Mouse (Mus musculus) kidney, postnatal 36 days (tissue): Measurements from ENCODE around the gene Adamts17.

Source experiments
- DNase-seq, 2 experiments: peaks; one replicate each; pipeline ENCODE4 v3.0.0; 2021 to 2022; ENCODE audit warnings: mixed read lengths in 2 of 2

The Adamts17 gene

GRCm38 (mm10) chr7:66847299-66847698 is 7.8 kb downstream of the Adamts17 start:
- no peak for DNase-seq

DNA sequence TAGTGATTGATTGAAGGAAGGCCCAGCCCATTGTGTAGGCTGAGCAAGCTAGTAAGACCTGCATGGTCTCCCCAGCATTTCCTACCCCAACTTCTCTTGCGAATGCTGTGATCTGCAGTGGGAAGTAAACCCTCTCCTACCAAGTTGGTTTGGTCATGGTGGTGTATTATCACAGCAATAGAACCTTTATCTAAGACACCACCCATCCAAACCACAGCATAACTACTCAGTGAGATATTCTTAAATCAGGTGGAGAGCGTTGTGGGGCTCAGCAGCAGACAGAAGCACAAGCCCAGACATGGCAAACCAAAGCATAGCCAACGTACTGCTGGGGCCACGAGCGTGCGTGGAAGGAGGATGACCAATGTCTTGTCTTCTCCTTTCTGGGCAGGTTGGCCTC is 9.8 kb downstream of the Adamts17 start:
- no peak for DNase-seq

GRCm38 (mm10) chr7:66852164-66852563 is 12.6 kb downstream of the Adamts17 start:
- peak in 1 of 2 experiments; percentile 8 for DNase-seq

DNA sequence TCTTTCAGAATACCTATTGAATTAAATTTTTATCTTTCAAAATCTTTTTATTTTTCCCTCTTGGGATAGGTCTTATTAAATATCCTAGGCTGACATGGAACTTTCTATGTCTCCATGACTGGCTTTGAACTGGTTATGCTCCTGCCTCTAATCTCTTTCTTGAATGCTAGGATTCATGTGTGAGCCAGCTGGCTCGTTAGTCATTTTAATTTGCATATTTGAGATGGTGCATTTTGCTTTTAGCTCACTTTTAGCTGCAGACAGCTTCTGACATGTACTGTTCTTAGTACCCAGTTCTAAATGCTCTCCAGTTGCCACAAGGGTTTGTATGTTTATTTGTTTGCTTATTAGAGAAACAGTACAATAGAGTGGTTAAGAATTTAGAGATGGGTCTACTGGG is 18.1 kb downstream of the Adamts17 start:
- DNase-seq: no peak

DNA sequence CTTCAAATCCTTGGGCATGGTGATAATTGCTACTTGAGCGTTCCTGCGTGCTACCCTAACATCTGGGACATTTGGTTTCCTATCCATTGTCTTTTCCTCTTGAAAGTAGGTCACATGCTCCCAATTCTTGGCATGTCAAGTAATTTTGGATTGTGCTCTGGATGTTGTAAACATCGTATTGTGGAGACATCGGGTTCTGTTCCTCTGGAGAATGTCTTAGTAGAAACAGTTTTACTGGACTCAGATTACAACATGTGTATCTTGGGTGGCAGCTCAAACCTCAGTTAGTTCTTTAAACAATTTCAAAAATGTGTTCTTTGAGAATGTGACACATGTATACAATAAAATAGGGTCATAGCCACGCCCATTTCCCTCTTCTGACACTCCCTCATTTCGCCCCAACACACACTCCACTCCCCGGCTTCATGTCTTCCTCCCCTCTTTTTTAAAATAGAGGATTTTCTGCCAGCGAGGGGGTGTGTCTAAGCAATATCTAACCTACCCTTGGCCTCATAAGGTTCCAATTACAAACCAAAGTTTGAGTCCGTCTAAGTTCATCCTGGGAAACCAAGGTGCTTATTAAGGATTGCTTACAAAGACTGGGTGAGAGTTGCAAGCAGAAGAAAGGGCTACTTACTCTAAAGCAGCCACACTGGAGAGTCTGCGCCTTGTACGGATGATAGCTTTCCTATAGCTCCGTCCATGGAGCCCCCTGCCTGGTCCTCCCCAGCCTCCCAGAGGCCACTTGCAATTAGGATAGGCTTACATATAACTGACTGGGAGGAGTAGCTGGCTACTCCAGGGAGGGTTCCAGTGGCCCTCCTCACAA is 18.9 kb downstream of the Adamts17 start:
- DNase-seq: no peak

GRCm38 (mm10) chr7:66859220-66859619 is 19.7 kb downstream of the Adamts17 start:
- DNase-seq: no peak

DNA sequence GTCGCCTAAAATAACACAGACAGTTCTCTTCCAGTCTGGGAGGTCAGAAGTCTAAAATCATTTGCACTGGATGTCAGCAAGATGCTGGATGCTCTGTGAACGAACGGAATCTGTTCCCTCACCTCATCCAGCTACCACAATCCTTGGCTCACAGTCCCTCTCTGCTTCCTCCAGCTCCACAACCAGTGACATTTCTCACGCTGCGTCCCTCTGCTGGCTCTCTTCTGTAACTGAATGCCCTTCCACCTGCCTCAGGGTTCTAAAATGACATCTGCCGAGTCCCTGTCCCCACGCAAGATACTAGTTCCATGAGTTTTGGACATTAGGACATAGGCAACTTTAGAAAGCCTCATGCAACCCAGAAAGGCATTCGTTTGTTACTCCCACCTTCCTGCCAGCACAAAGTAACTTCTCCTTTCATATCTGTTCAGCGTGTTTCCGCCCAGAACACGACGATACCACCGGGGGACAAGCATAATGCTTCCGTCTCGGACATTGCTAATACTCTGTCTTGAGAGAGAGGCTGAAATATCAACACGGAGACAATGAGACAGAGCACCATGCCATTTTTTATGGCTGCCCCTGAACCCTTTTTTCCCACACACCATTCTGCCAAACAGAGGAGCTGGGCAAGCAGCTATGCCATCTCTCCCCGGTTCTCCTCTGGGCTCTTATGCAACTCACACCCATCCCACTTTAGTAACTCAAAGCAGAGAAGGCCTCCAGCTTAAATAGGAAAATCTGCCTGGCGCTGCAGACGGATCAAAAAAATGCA is 27.6 kb downstream of the Adamts17 start:
- no peak for DNase-seq

DNA sequence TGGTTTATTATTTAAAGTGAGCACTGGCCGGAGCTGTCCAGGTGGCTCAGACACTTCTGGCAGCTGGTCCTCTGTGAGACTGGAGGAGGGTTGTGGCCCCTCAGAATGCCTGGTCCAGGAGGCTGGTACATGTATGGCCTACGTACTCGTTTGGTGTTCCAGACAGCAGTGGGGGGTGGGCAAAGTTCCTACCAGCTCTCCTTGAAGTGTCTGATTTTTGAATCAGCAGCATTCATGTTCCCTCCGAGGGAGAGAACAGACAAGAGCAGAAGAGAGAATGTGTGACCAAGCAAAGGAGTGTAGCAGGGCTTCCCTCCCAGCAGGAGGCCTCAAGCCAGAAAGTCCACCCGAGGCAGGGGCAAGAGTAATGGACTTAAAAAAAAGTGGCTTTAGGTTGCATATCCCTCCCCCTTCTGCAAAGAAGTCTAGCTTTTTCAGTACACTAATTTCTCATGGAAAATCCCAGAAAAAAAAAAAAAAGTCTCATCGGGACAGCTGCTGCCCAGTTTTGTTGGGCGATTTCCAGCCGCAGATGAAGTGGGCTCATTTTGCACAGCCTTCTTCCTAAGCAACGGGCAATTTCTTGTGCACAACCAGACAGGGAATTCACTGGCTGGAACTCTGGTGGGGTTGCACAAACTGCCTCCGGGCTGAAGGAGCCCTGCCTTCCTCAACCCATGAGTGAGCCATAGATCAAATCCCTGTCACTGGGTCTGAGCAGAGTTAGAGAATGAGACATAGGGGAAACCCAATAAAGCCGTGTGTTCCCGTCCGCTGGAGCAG is 28.4 kb downstream of the Adamts17 start:
- no peak for DNase-seq

- no peak for DNase-seq
These were observed 32.0 kb downstream of the Adamts17 start for GRCm38 (mm10) chr7:66871520-66871919.

GRCm38 (mm10) chr7:66871940-66872511 is 32.5 kb downstream of the Adamts17 start:
- peak in 1 of 2 experiments; percentile 14 for DNase-seq

- DNase-seq: no peak
These were observed 33.7 kb downstream of the Adamts17 start for GRCm38 (mm10) chr7:66873235-66873634.

DNA sequence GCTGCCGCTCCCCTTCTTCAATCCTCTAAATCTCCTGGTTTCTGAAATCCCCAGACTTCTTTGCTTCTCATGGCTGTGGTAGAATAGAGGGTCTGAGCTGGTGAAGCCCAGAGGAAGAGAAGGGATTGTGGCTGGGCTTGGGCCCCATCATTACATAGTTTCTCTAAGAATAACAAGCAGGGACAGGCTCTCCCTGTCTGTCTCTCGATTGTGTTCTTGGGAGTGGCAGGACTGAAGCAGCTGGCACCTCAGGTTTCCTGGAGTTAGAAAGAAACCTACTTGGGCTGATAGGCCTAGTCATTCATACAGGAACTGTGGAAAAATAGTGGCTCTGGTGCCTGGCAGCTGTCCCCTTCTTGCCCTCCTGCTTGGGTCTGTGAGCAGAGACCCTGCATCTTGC is 51.9 kb downstream of the Adamts17 start:
- DNase-seq: no peak

DNA sequence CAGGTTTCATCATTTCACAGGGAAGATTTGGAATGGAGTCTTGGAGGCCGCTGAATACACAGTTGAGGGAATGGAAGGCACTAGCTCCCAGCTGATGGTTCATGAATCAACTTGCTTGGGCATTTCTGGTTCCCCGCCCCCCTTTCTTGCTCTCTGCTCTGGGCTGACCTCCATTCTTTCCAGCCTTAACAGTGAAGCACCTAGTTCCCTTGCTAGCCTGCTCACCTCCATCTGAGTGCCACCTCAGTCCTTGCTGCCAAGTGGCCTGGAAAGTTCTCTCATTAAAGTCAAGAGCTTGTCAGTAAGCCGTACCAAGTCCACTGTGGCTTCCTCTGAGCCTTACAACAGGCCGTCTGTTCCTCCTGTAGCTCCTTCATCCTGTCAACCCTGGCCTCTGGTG is 52.6 kb downstream of the Adamts17 start:
- DNase-seq: no peak

DNA sequence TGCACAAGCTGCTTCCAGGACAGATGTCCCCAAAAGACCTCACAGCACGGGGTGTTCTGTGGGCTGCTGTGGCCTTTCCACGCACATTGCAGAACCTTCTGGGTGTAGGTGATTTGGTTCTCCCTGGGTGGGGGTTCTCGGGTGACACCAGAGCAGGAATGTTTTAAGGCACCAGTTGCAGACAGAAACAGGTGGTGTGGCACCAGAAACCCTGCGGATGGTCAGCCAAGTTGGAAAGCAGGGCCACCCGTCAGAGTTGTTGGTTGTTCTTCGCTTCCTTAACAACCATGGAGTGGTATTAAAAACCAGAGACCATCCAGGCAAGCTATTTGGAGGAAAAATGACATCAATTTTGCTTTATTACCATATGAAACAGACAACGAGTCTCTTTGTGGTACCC is 62.8 kb downstream of the Adamts17 start:
- no peak for DNase-seq

DNA sequence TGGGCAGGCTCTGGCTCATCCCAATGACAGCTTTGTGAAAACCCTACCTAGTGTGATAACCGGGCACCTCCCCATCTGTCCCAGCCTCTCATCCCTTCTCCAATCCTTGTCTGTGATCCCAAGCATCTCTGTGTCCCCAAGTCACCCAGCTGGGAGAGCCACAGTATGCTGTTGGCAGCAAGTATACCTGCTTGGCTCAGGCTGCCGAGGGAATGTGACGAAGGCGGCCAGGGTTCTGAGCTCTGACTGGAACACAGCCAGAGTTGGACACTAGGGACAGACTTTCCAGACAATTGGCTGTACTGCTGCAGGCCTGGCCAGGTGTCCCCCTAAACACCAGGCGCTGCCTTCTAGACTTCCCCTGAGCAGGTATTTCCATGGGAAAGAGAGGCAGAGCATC is 63.5 kb downstream of the Adamts17 start:
- peak; percentile 2 to 11 for DNase-seq

GRCm38 (mm10) chr7:66905941-66906340 is 66.4 kb downstream of the Adamts17 start:
- DNase-seq: peak in 1 of 2 experiments; percentile 8

DNA sequence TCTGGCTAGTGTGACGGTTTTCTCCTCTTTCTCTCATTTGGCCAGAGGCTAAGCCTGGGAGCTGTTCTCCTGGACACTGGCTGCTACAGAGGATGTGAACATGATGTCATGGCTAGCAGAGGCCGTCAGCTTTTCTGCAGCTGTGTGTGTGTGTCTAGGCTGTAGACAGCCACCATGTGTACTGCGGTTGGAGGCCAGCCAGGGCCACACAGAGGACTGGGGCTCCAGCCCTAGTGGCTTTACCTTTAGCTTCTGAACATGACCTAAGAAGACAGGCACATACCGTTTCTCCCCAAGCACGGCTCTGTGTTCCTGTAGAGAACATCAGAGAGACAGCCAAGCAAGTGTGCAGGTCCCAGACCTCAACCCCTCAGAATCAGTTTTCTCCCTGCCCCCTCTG is 73.3 kb downstream of the Adamts17 start:
- peak; percentile 11 to 20 for DNase-seq

GRCm38 (mm10) chr7:66923595-66923994 is 84.1 kb downstream of the Adamts17 start:
- no peak for DNase-seq

- DNase-seq: no peak
These were observed 84.6 kb downstream of the Adamts17 start for GRCm38 (mm10) chr7:66924104-66924503.

DNA sequence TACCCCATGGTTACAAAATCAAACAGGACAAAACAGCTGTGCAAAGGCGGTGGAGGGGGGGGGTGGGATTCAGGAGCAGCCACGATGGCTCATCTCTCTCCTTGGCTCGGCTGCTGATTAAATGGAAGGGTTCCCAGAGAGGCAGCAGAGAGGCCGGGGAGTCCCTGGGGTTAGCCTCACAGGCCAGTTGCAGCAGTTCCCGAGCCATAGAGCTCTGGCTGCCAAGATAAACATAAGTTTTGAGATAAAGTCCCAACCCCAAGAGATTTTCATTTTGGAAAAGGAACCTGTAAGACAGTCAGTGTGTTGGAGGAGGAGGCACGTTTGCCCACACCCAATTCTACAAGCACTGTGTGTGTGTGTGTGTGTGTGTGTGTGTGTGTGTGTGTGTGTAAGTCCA is 89.7 kb downstream of the Adamts17 start:
- peak; percentile 35 to 37 for DNase-seq

DNA sequence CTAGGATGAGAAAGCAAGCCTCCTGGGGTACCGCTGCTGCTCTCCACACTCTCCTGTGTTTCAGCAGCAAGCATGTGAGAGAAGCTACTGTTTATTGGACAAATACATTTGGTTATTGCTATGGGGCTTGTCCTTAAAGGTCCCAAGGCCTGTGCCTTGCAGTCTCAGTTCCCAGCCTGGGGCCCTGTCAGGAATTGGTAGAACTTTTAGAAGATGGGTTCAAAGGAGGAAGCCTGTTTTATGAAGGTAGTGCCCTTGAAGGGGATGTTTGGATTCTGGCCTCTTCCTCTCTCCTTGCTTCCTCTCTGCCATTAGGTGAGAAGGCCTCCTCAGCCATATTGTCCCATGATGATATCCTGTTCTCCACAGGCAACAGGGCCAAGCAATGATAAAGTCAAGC is 91.8 kb downstream of the Adamts17 start:
- no peak for DNase-seq

- peak; percentile 39 to 49 for DNase-seq
These were observed 93.7 kb downstream of the Adamts17 start for GRCm38 (mm10) chr7:66933251-66933650.

DNA sequence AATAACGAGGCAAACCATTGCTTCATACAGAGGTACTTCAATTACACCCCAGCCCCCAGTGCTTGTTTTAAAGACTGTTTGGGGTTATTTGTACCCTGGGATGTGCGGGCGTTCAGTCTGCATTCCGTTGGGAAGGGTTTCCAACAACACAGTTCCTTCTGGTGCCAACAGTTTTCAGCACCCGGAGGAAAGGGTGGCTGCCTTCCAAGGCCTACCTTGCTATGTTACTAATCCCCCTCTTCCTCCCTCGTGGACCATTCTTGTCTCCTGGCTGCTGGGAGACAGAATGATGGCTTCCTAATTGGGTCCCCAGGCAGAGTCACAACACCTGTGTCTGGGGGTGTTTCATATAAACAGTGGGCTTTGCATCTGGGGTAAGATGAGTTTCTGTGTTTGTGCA is 94.5 kb downstream of the Adamts17 start:
- no peak for DNase-seq
